Mouse (Mus musculus): Measurements from ENCODE around the gene Man1c1. TPM values are rescaled to one million over a fixed set of nuclear protein-coding genes. Genes with fewer than 3 reads are reported as not detected.

The Man1c1 gene
- 5.6 and 7.3 TPM in 2 replicates for polyA plus RNA-seq (2014; fragmentation: Nextera tagmentation; extraction: Ambion mirVana)

- Histone ChIP-seq H3K9me3 (ENCODE audit: control insufficient read depth, low read length) (no peaks in the 10 kb centered on the region), H3K27ac (ENCODE audit: low read depth, low read length) (peak within 1 kb of the TSS; percentile 77), H3K27me3 (ENCODE audit: control insufficient read depth, insufficient read depth, low read length) (0 out of 2 replicates have a peak, but pooled peaks cover 3% of the 10 kb centered on the region), H3K4me3 (ENCODE audit: low read depth, low read length) (peak within 1 kb of the TSS; percentile 63), H3K9ac (replicated peaks; ENCODE audit: low read depth, low read length) (peak within 1 kb of the TSS; percentile 65), H3K4me1 (ENCODE audit: control insufficient read depth, insufficient read depth, low read length) (peaks cover 25% of the 10 kb centered on the region), H3K4me2 (ENCODE audit: low read depth, low read length) (peak within 1 kb of the TSS; percentile 82), H3K36me3 (ENCODE audit: control insufficient read depth, insufficient read depth, low read length) (no peaks in the 10 kb centered on the region)
- under 1% methylated on average over 54 of the region's 81 CpGs for WGBS
- peak; percentile 93 for ATAC-seq (ENCODE audit: low read depth)
These were observed at the start of gene Man1c1 for GRCm38 (mm10) chr4:134703835-134704546. Gene Man1c1 (minus strand): TSS chr4:134704290.

GRCm38 (mm10) chr4:134753516-134754261 is 49.6 kb upstream of the Man1c1 start:
- 44% methylated on average over 17 of the region's 17 CpGs for WGBS
- no peaks in the 10 kb centered on the region for H3K36me3 ChIP-seq (ENCODE audit: control insufficient read depth, insufficient read depth, low read length)
- no peak overlapping the region for H3K4me3 ChIP-seq (ENCODE audit: low read depth, low read length)
- no peak overlapping the region for H3K4me2 ChIP-seq (ENCODE audit: low read depth, low read length)
- H3K27me3 ChIP-seq (ENCODE audit: control insufficient read depth, insufficient read depth, low read length), result no peaks in the 10 kb centered on the region
- H3K9ac ChIP-seq (replicated peaks; ENCODE audit: low read depth, low read length), result no peak overlapping the region
- peaks cover 9% of the 10 kb centered on the region; the same call in 1 of the 2 replicates for H3K4me1 ChIP-seq (ENCODE audit: control insufficient read depth, insufficient read depth, low read length)
- no peaks in the 10 kb centered on the region for H3K9me3 ChIP-seq (ENCODE audit: control insufficient read depth, low read length)
- no peak for ATAC-seq (ENCODE audit: low read depth)
- H3K27ac ChIP-seq (ENCODE audit: low read depth, low read length), result no peak overlapping the region

- Histone ChIP-seq H3K27me3 (ENCODE audit: control insufficient read depth, insufficient read depth, low read length) (no peaks in the 10 kb centered on the region), H3K9ac (replicated peaks; ENCODE audit: low read depth, low read length) (no peak overlapping the region), H3K9me3 (ENCODE audit: control insufficient read depth, low read length) (no peaks in the 10 kb centered on the region), H3K27ac (ENCODE audit: low read depth, low read length) (no peak overlapping the region), H3K36me3 (ENCODE audit: control insufficient read depth, insufficient read depth, low read length) (no peaks in the 10 kb centered on the region), H3K4me1 (ENCODE audit: control insufficient read depth, insufficient read depth, low read length) (peaks cover 9% of the 10 kb centered on the region; the same call in 1 of the 2 replicates), H3K4me3 (ENCODE audit: low read depth, low read length) (no peak overlapping the region), H3K4me2 (ENCODE audit: low read depth, low read length) (no peak overlapping the region)
- no peak for ATAC-seq (ENCODE audit: low read depth)
- 57% methylated on average over 11 of the region's 11 CpGs for WGBS
These were observed 48.9 kb upstream of the Man1c1 start for GRCm38 (mm10) chr4:134752911-134753426.

- no peaks in the 10 kb centered on the region for H3K9me3 ChIP-seq (ENCODE audit: control insufficient read depth, low read length)
- H3K4me3 ChIP-seq (ENCODE audit: low read depth, low read length), result no peak overlapping the region
- no peak for ATAC-seq (ENCODE audit: low read depth)
- no peak overlapping the region for H3K27ac ChIP-seq (ENCODE audit: low read depth, low read length)
- no peaks in the 10 kb centered on the region for H3K36me3 ChIP-seq (ENCODE audit: control insufficient read depth, insufficient read depth, low read length)
- H3K27me3 ChIP-seq (ENCODE audit: control insufficient read depth, insufficient read depth, low read length), result no peaks in the 10 kb centered on the region
- H3K4me1 ChIP-seq (ENCODE audit: control insufficient read depth, insufficient read depth, low read length), result peaks cover 9% of the 10 kb centered on the region; the same call in 1 of the 2 replicates
- no peak overlapping the region for H3K4me2 ChIP-seq (ENCODE audit: low read depth, low read length)
- 80% methylated on average over 18 of the region's 18 CpGs for WGBS
- no peak overlapping the region for H3K9ac ChIP-seq (replicated peaks; ENCODE audit: low read depth, low read length)
These were observed 47.7 kb upstream of the Man1c1 start for GRCm38 (mm10) chr4:134751682-134752380.

GRCm38 (mm10) chr4:134750825-134751224 is 46.7 kb upstream of the Man1c1 start:
- Histone ChIP-seq H3K27me3 (ENCODE audit: control insufficient read depth, insufficient read depth, low read length) (no peaks in the 10 kb centered on the region), H3K4me3 (ENCODE audit: low read depth, low read length) (no peak overlapping the region), H3K36me3 (ENCODE audit: control insufficient read depth, insufficient read depth, low read length) (no peaks in the 10 kb centered on the region), H3K4me2 (ENCODE audit: low read depth, low read length) (no peak overlapping the region), H3K9me3 (ENCODE audit: control insufficient read depth, low read length) (no peaks in the 10 kb centered on the region), H3K27ac (ENCODE audit: low read depth, low read length) (no peak overlapping the region; the same call in 1 of the 2 replicates), H3K9ac (replicated peaks; ENCODE audit: low read depth, low read length) (no peak overlapping the region), H3K4me1 (ENCODE audit: control insufficient read depth, insufficient read depth, low read length) (peaks cover 9% of the 10 kb centered on the region; the same call in 1 of the 2 replicates)
- ATAC-seq (ENCODE audit: low read depth), result no peak
- 85% methylated on average over 6 of the region's 6 CpGs for WGBS

GRCm38 (mm10) chr4:134750263-134750662 is 46.2 kb upstream of the Man1c1 start:
- no peaks in the 10 kb centered on the region for H3K27me3 ChIP-seq (ENCODE audit: control insufficient read depth, insufficient read depth, low read length)
- 83% methylated on average over 5 of the region's 5 CpGs for WGBS
- no peak overlapping the region for H3K4me2 ChIP-seq (ENCODE audit: low read depth, low read length)
- no peaks in the 10 kb centered on the region for H3K9me3 ChIP-seq (ENCODE audit: control insufficient read depth, low read length)
- no peaks in the 10 kb centered on the region for H3K36me3 ChIP-seq (ENCODE audit: control insufficient read depth, insufficient read depth, low read length)
- H3K4me1 ChIP-seq (ENCODE audit: control insufficient read depth, insufficient read depth, low read length), result peaks cover 9% of the 10 kb centered on the region; the same call in 1 of the 2 replicates
- no peak overlapping the region for H3K27ac ChIP-seq (ENCODE audit: low read depth, low read length)
- no peak for ATAC-seq (ENCODE audit: low read depth)
- no peak overlapping the region for H3K9ac ChIP-seq (replicated peaks; ENCODE audit: low read depth, low read length)
- H3K4me3 ChIP-seq (ENCODE audit: low read depth, low read length), result no peak overlapping the region

- WGBS, result 69% methylated on average over 21 of the region's 21 CpGs
- Histone ChIP-seq H3K4me2 (ENCODE audit: low read depth, low read length) (no peak overlapping the region), H3K27ac (ENCODE audit: low read depth, low read length) (no peak overlapping the region), H3K4me1 (ENCODE audit: control insufficient read depth, insufficient read depth, low read length) (peaks cover 9% of the 10 kb centered on the region; the same call in 1 of the 2 replicates), H3K9me3 (ENCODE audit: control insufficient read depth, low read length) (no peaks in the 10 kb centered on the region), H3K36me3 (ENCODE audit: control insufficient read depth, insufficient read depth, low read length) (no peaks in the 10 kb centered on the region), H3K4me3 (ENCODE audit: low read depth, low read length) (no peak overlapping the region), H3K27me3 (ENCODE audit: control insufficient read depth, insufficient read depth, low read length) (no peaks in the 10 kb centered on the region), H3K9ac (replicated peaks; ENCODE audit: low read depth, low read length) (no peak overlapping the region)
- no peak for ATAC-seq (ENCODE audit: low read depth)
These were observed 45.4 kb upstream of the Man1c1 start for GRCm38 (mm10) chr4:134749301-134750030.

GRCm38 (mm10) chr4:134745900-134746661 is 42.0 kb upstream of the Man1c1 start:
- ATAC-seq (ENCODE audit: low read depth), result no peak
- H3K36me3 ChIP-seq (ENCODE audit: control insufficient read depth, insufficient read depth, low read length), result no peaks in the 10 kb centered on the region
- H3K4me3 ChIP-seq (ENCODE audit: low read depth, low read length), result no peak overlapping the region
- H3K27me3 ChIP-seq (ENCODE audit: control insufficient read depth, insufficient read depth, low read length), result no peaks in the 10 kb centered on the region
- no peaks in the 10 kb centered on the region for H3K4me1 ChIP-seq (ENCODE audit: control insufficient read depth, insufficient read depth, low read length)
- H3K9me3 ChIP-seq (ENCODE audit: control insufficient read depth, low read length), result no peaks in the 10 kb centered on the region
- WGBS, result 83% methylated on average over 16 of the region's 16 CpGs
- no peak overlapping the region for H3K4me2 ChIP-seq (ENCODE audit: low read depth, low read length)
- no peak overlapping the region for H3K9ac ChIP-seq (replicated peaks; ENCODE audit: low read depth, low read length)
- H3K27ac ChIP-seq (ENCODE audit: low read depth, low read length), result no peak overlapping the region

All from neural tube, embryonic 14.5 days (tissue).